Mouse (Mus musculus) intestine, embryonic 14.5 days (tissue): Measurements from ENCODE around the gene Tmem132b. TPM values are rescaled to one million over a fixed set of nuclear protein-coding genes. Genes with fewer than 3 reads are reported as not detected.

ENCODE experiments used
- ATAC-seq: fragments of 200-750 bp; cut with Nextera tagmentation; replicated peaks from 2 replicates; pipeline ENCODE4 v1.8.0; 2017; ENCODE audit warnings: low read depth, moderate number of reproducible peaks, moderate TSS enrichment, moderate library complexity; ENCODE audit not compliant: low FRiP score, low TSS enrichment
- DNase-seq: peaks from one replicate; pipeline ENCODE4 v3.0.0-alpha.2; 2018; ENCODE audit warnings: low spot score
- H3K27ac ChIP-seq: fragments of 300-500 bp; sonication (generic); 2 replicates; pipeline ENCODE4 v1.5.1; 2014; ENCODE audit warnings: low read depth, mild to moderate bottlenecking, control low read depth
- H3K27me3 ChIP-seq: fragments of 300-500 bp; sonication (generic); replicated peaks from 2 replicates; pipeline ENCODE4 v1.6.1; 2014; ENCODE audit warnings: low read length, control low read depth; ENCODE audit not compliant: control insufficient read depth, insufficient read depth
- H3K36me3 ChIP-seq: fragments of 300-500 bp; sonication (generic); 2 replicates; pipeline ENCODE4 v1.6.1; 2014; ENCODE audit warnings: low read length, control low read depth; ENCODE audit not compliant: control insufficient read depth, insufficient read depth
- H3K4me1 ChIP-seq: fragments of 300-500 bp; sonication (generic); replicated peaks from 2 replicates; pipeline ENCODE4 v1.6.1; 2014; ENCODE audit warnings: low read length, control low read depth, mixed read lengths; ENCODE audit not compliant: control insufficient read depth, insufficient read depth
- H3K4me2 ChIP-seq: fragments of 300-500 bp; sonication (generic); 2 replicates; pipeline ENCODE4 v1.6.1; 2014; ENCODE audit warnings: low read length
- H3K4me3 ChIP-seq: fragments of 300-500 bp; sonication (generic); 2 replicates; pipeline ENCODE4 v1.5.1; 2014; ENCODE audit warnings: low read depth, low read length, control low read depth, mixed read lengths
- H3K9ac ChIP-seq: fragments of 300-500 bp; sonication (generic); 2 replicates; pipeline ENCODE4 v1.6.1; 2014; ENCODE audit warnings: mild to moderate bottlenecking, low read length
- H3K9me3 ChIP-seq: fragments of 300-500 bp; sonication (generic); 2 replicates; pipeline ENCODE4 v1.6.1; 2016; ENCODE audit warnings: low read length, control low read depth; ENCODE audit not compliant: control insufficient read depth
- WGBS: fragments of 180-500 bp; shearing (Covaris S2); extraction: QIAGEN DNeasy Blood & Tissue Kit; methylation state at CpG from one replicate; pipeline ENCODE4 v1.1.7; 2014; 5-methylcytosine and 5-hydroxymethylcytosine counted together
- polyA plus RNA-seq: library from polyadenylated mRNA; unstranded; fragments of >200 nt; fragmentation: Nextera tagmentation; extraction: Ambion mirVana; gene quantifications from 2 replicates; pipeline ENCODE4 v1.2.1, GENCODE M21; 2014

Tmem132b gene
- polyA plus RNA-seq, 1 experiment from 2014 or later, result 0.45 TPM

- Histone ChIP-seq H3K9me3 (0 out of 2 replicates have a peak, but pooled peaks cover 5% of the 10 kb centered on the region), H3K4me2 (no peak overlapping the region), H3K4me3 (no peak overlapping the region), H3K36me3 (no peaks in the 10 kb centered on the region), H3K4me1 (no peaks in the 10 kb centered on the region), H3K27me3 (no peaks in the 10 kb centered on the region), H3K9ac (no peak overlapping the region), H3K27ac (no peak overlapping the region)
- no peak for DNase-seq
- WGBS, result 54% methylated on average over 1 of the region's 1 CpGs
- ATAC-seq, result no peak
These were observed 78.4 kb downstream of the Tmem132b start for GRCm38 (mm10) chr5:125609968-125610367.

- Histone ChIP-seq H3K4me1 (no peaks in the 10 kb centered on the region), H3K27me3 (no peaks in the 10 kb centered on the region), H3K9me3 (peaks cover 13% of the 10 kb centered on the region), H3K4me2 (no peak overlapping the region), H3K27ac (no peak overlapping the region), H3K9ac (no peak overlapping the region), H3K4me3 (no peak overlapping the region), H3K36me3 (no peaks in the 10 kb centered on the region)
- no peak for DNase-seq
- ATAC-seq, result no peak
- WGBS, result 88% methylated on average over 7 of the region's 7 CpGs
These were observed 80.9 kb downstream of the Tmem132b start for GRCm38 (mm10) chr5:125612460-125612859.

- no peak for ATAC-seq
- H3K9ac ChIP-seq, result no peak overlapping the region
These were observed 81.6 kb downstream of the Tmem132b start for GRCm38 (mm10) chr5:125613136-125613535.

GRCm38 (mm10) chr5:125614348-125614747 is 82.8 kb downstream of the Tmem132b start:
- H3K9ac ChIP-seq, result no peak overlapping the region

More at GRCm38 (mm10) chr5:125613136-125613535, 81.6 kb downstream of the Tmem132b start:
- Histone ChIP-seq H3K4me1 (no peaks in the 10 kb centered on the region), H3K36me3 (no peaks in the 10 kb centered on the region), H3K9me3 (peaks cover 13% of the 10 kb centered on the region), H3K27ac (no peak overlapping the region), H3K4me2 (no peak overlapping the region), H3K4me3 (no peak overlapping the region), H3K27me3 (no peaks in the 10 kb centered on the region)
- no peak for DNase-seq
- WGBS, result 79% methylated on average over 5 of the region's 5 CpGs

GRCm38 (mm10) chr5:125617050-125617449 is 85.5 kb downstream of the Tmem132b start:
- Histone ChIP-seq H3K36me3 (no peaks in the 10 kb centered on the region), H3K9ac (no peak overlapping the region), H3K27ac (no peak overlapping the region), H3K4me1 (no peaks in the 10 kb centered on the region), H3K27me3 (no peaks in the 10 kb centered on the region), H3K9me3 (peaks cover 16% of the 10 kb centered on the region), H3K4me3 (no peak overlapping the region), H3K4me2 (no peak overlapping the region)
- DNase-seq (no peak), ATAC-seq (no peak)
- 97% methylated on average over 1 of the region's 1 CpGs for WGBS

More at GRCm38 (mm10) chr5:125614348-125614747, 82.8 kb downstream of the Tmem132b start:
- Histone ChIP-seq H3K4me2 (no peak overlapping the region), H3K27ac (no peak overlapping the region), H3K9me3 (peaks cover 13% of the 10 kb centered on the region), H3K4me3 (no peak overlapping the region), H3K4me1 (no peaks in the 10 kb centered on the region), H3K36me3 (no peaks in the 10 kb centered on the region), H3K27me3 (no peaks in the 10 kb centered on the region)
- 41% methylated on average over 2 of the region's 2 CpGs for WGBS
- ATAC-seq (no peak), DNase-seq (no peak)

- no peak for DNase-seq
- H3K4me2 ChIP-seq, result no peak overlapping the region
- WGBS, result 89% methylated on average over 9 of the region's 9 CpGs
These were observed 96.3 kb downstream of the Tmem132b start for GRCm38 (mm10) chr5:125627816-125628348.

GRCm38 (mm10) chr5:125634666-125635065 is 103.1 kb downstream of the Tmem132b start:
- DNase-seq, result no peak
- H3K27ac ChIP-seq, result no peak overlapping the region
- no peak overlapping the region for H3K9ac ChIP-seq
- WGBS, result 75% methylated on average over 6 of the region's 6 CpGs
- no peaks in the 10 kb centered on the region for H3K9me3 ChIP-seq
- H3K27me3 ChIP-seq, result no peaks in the 10 kb centered on the region
- H3K4me3 ChIP-seq, result no peak overlapping the region
- H3K36me3 ChIP-seq, result no peaks in the 10 kb centered on the region
- ATAC-seq, result no peak
- H3K4me1 ChIP-seq, result no peaks in the 10 kb centered on the region
- H3K4me2 ChIP-seq, result no peak overlapping the region

More at GRCm38 (mm10) chr5:125627816-125628348, 96.3 kb downstream of the Tmem132b start:
- Histone ChIP-seq H3K4me3 (no peak overlapping the region), H3K36me3 (no peaks in the 10 kb centered on the region), H3K27ac (no peak overlapping the region), H3K9ac (no peak overlapping the region), H3K9me3 (no peaks in the 10 kb centered on the region), H3K4me1 (no peaks in the 10 kb centered on the region), H3K27me3 (no peaks in the 10 kb centered on the region)
- ATAC-seq, result no peak

GRCm38 (mm10) chr5:125640966-125641365 is 109.4 kb downstream of the Tmem132b start:
- no peak overlapping the region for H3K27ac ChIP-seq
- H3K4me3 ChIP-seq, result no peak overlapping the region
- no peaks in the 10 kb centered on the region for H3K9me3 ChIP-seq
- H3K9ac ChIP-seq, result no peak overlapping the region
- H3K4me2 ChIP-seq, result no peak overlapping the region
- DNase-seq (no peak), ATAC-seq (no peak)
- no peaks in the 10 kb centered on the region for H3K27me3 ChIP-seq
- H3K4me1 ChIP-seq, result no peaks in the 10 kb centered on the region
- no peaks in the 10 kb centered on the region for H3K36me3 ChIP-seq
- 76% methylated on average over 1 of the region's 1 CpGs for WGBS

- 63% methylated on average over 18 of the region's 18 CpGs for WGBS
- no peaks in the 10 kb centered on the region for H3K27me3 ChIP-seq
These were observed 110.1 kb downstream of the Tmem132b start for GRCm38 (mm10) chr5:125641531-125642147.

More at GRCm38 (mm10) chr5:125641531-125642147, 110.1 kb downstream of the Tmem132b start:
- Histone ChIP-seq H3K36me3 (no peaks in the 10 kb centered on the region), H3K27ac (no peak overlapping the region), H3K9ac (no peak overlapping the region), H3K4me2 (no peak overlapping the region), H3K4me1 (no peaks in the 10 kb centered on the region), H3K9me3 (no peaks in the 10 kb centered on the region), H3K4me3 (no peak overlapping the region)
- DNase-seq, result no peak
- ATAC-seq, result no peak
